Mouse (Mus musculus): ENCODE results near the gene Bank1. TPM values are rescaled to one million over a fixed set of nuclear protein-coding genes. Genes with fewer than 3 reads are reported as not detected.

The Bank1 gene
- total and polyA plus RNA-seq, 3 experiments = not detected

- no peak for DNase-seq (ENCODE audit: low read depth, low spot score)
- no peaks in the 10 kb centered on the region for H3K9me3 ChIP-seq (replicated peaks; ENCODE audit: insufficient read depth, low read length)
- no peaks in the 10 kb centered on the region; a peak in 1 of 4 replicates for H3K27me3 ChIP-seq (ENCODE audit: control insufficient read depth in 1 of 2, insufficient read depth in 2 of 2, low read length in 2 of 2)
- TF ChIP-seq SMC3 (IDR thresholded peaks at IDR 0.05; ENCODE audit: low read depth, low read length) = no peak
- no peak for TF ChIP-seq POLR2AphosphoS2 (IDR thresholded peaks at IDR 0.05; ENCODE audit: low read length)
- TF ChIP-seq BHLHE40 (IDR thresholded peaks at IDR 0.05; ENCODE audit: borderline replicate concordance, low read depth, low read length) = no peak
- no peak for TF ChIP-seq POLR2A (IDR thresholded peaks at IDR 0.05; ENCODE audit: control insufficient read depth in 1 of 2, insufficient read depth in 1 of 2, low read depth in 1 of 2, low read length in 2 of 2, poor library complexity in 1 of 2)
- no peak for TF ChIP-seq POLR2AphosphoS5 (IDR thresholded peaks at IDR 0.05; ENCODE audit: borderline replicate concordance, low read depth, low read length)
- no peaks in the 10 kb centered on the region for H3K79me2 ChIP-seq (ENCODE audit: control insufficient read depth, insufficient read depth, low read length, poor library complexity)
- no peak overlapping the region for H3K4me3 ChIP-seq (ENCODE audit: control insufficient read depth in 1 of 2, insufficient read depth in 1 of 2, low read depth in 2 of 2, low read length in 2 of 2)
- H3K4me1 ChIP-seq (ENCODE audit: control insufficient read depth in 1 of 2, insufficient read depth in 2 of 2, low read length in 2 of 2) = no peaks in the 10 kb centered on the region
- no peaks in the 10 kb centered on the region for H3K36me3 ChIP-seq (ENCODE audit: control insufficient read depth in 1 of 2, insufficient read depth in 2 of 2, low read length in 2 of 2)
- H3K27ac ChIP-seq (ENCODE audit: control insufficient read depth, low read depth, low read length) = no peak overlapping the region
- H3K9ac ChIP-seq (ENCODE audit: control insufficient read depth, low read depth, low read length, poor library complexity, severe bottlenecking) = no peak overlapping the region
Measured at GRCm38 (mm10) chr3:136132013-136132412, 193.9 kb downstream of the Bank1 start.

- H3K4me1 ChIP-seq (ENCODE audit: control insufficient read depth in 1 of 2, insufficient read depth in 2 of 2, low read length in 2 of 2) = no peaks in the 10 kb centered on the region
- DNase-seq (ENCODE audit: low read depth, low spot score) = no peak
- H3K27me3 ChIP-seq (ENCODE audit: control insufficient read depth in 1 of 2, insufficient read depth in 2 of 2, low read length in 2 of 2) = 0 out of 4 replicates have a peak, but pooled peaks cover 1 to 2% of the 10 kb centered on the region in 2 experiments
- H3K27ac ChIP-seq (ENCODE audit: control insufficient read depth, low read depth, low read length) = no peak overlapping the region
- no peaks in the 10 kb centered on the region for H3K36me3 ChIP-seq (ENCODE audit: control insufficient read depth in 1 of 2, insufficient read depth in 2 of 2, low read length in 2 of 2)
- no peak overlapping the region for H3K4me3 ChIP-seq (ENCODE audit: control insufficient read depth in 1 of 2, insufficient read depth in 1 of 2, low read depth in 2 of 2, low read length in 2 of 2)
- H3K79me2 ChIP-seq (ENCODE audit: control insufficient read depth, insufficient read depth, low read length, poor library complexity) = no peaks in the 10 kb centered on the region
- TF ChIP-seq POLR2A (IDR thresholded peaks at IDR 0.05; ENCODE audit: control insufficient read depth in 1 of 2, insufficient read depth in 1 of 2, low read depth in 1 of 2, low read length in 2 of 2, poor library complexity in 1 of 2) (no peak), MAX (IDR thresholded peaks at IDR 0.05; ENCODE audit: low read length) (no peak), TBP (IDR thresholded peaks at IDR 0.05; ENCODE audit: low read depth, low read length) (no peak), USF1 (IDR thresholded peaks at IDR 0.05; ENCODE audit: low read depth, low read length) (no peak), HCFC1 (IDR thresholded peaks at IDR 0.05; ENCODE audit: low read depth, low read length) (no peak), CTCF (IDR thresholded peaks at IDR 0.05 in 2 of 3, conservative IDR thresholded peaks at IDR 0.05 in 1 of 3; ENCODE audit: control insufficient read depth in 1 of 3, insufficient read depth in 1 of 3, low read depth in 2 of 3, low read length in 3 of 3, poor library complexity in 1 of 3, severe bottlenecking in 1 of 3) (no peak), USF2 (IDR thresholded peaks at IDR 0.05; ENCODE audit: borderline replicate concordance in 1 of 2, insufficient read depth in 1 of 2, low read depth in 1 of 2, low read length in 2 of 2) (no peak)
- no peak overlapping the region for H3K9ac ChIP-seq (ENCODE audit: control insufficient read depth, low read depth, low read length, poor library complexity, severe bottlenecking)
- no peaks in the 10 kb centered on the region for H3K9me3 ChIP-seq (replicated peaks; ENCODE audit: insufficient read depth, low read length)
Measured at GRCm38 (mm10) chr3:136115478-136116215, 210.2 kb downstream of the Bank1 start.

DNA sequence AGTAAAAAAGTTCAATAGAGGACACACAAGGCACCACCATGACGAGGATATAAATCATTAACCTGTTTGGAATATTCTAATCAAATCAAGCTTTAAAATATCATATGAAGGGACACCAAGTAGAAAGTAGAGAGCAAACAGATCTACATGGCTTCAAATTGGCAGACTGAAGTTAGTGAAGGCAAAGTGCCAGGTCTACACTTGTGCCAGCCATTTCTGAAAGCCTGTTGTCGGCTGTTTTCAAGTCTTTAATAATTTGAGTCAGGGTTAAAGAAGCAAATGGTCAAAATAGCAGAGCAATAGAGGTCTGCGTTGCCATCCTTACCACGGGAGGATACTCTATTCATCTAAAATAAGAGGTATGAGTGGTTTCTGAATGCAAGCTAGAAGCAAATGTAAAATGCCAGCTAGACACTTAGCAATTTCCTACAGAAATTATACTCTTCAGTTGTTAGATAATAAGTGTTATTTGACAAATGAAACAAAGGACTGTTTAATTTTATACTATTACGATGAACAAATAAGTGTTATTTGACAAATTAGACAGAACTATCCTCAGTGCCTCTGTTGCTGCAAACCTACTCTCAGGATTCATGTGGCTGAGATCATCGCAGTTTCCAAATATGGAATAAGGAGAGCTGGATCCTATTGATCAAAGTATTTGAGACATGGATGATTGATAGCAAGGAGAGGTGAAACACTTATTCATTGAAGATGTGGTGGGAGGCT is 216.3 kb downstream of the Bank1 start:
- Histone ChIP-seq H3K27ac (ENCODE audit: control insufficient read depth, low read depth, low read length) (no peak overlapping the region), H3K36me3 (ENCODE audit: control insufficient read depth in 1 of 2, insufficient read depth in 2 of 2, low read length in 2 of 2) (no peaks in the 10 kb centered on the region), H3K9ac (ENCODE audit: control insufficient read depth, low read depth, low read length, poor library complexity, severe bottlenecking) (no peak overlapping the region), H3K9me3 (replicated peaks; ENCODE audit: insufficient read depth, low read length) (no peaks in the 10 kb centered on the region), H3K4me3 (ENCODE audit: control insufficient read depth in 1 of 2, insufficient read depth in 1 of 2, low read depth in 2 of 2, low read length in 2 of 2) (no peak overlapping the region), H3K27me3 (ENCODE audit: control insufficient read depth in 1 of 2, insufficient read depth in 2 of 2, low read length in 2 of 2) (no peaks in the 10 kb centered on the region; a peak in 1 of 4 replicates), H3K79me2 (ENCODE audit: control insufficient read depth, insufficient read depth, low read length, poor library complexity) (no peaks in the 10 kb centered on the region), H3K4me1 (ENCODE audit: control insufficient read depth in 1 of 2, insufficient read depth in 2 of 2, low read length in 2 of 2) (no peaks in the 10 kb centered on the region)
- no peak for DNase-seq (ENCODE audit: low read depth, low spot score)
- TF ChIP-seq ZKSCAN1 (IDR thresholded peaks at IDR 0.05; ENCODE audit: low read depth, low read length) (no peak), POLR2A (IDR thresholded peaks at IDR 0.05; ENCODE audit: control insufficient read depth in 1 of 2, insufficient read depth in 1 of 2, low read depth in 1 of 2, low read length in 2 of 2, poor library complexity in 1 of 2) (no peak), TCF12 (IDR thresholded peaks at IDR 0.05; ENCODE audit: low read depth, low read length) (no peak), MAZ (IDR thresholded peaks at IDR 0.05; ENCODE audit: low read depth, low read length) (no peak), UBTF (IDR thresholded peaks at IDR 0.05; ENCODE audit: borderline replicate concordance, insufficient read depth, low read depth, low read length) (no peak), ELF1 (IDR thresholded peaks at IDR 0.05; ENCODE audit: low read depth, low read length) (no peak), JUND (IDR thresholded peaks at IDR 0.05; ENCODE audit: low read depth, low read length) (no peak), SMC3 (IDR thresholded peaks at IDR 0.05; ENCODE audit: low read depth, low read length) (no peak), POLR2AphosphoS5 (IDR thresholded peaks at IDR 0.05; ENCODE audit: borderline replicate concordance, low read depth, low read length) (no peak), CTCF (IDR thresholded peaks at IDR 0.05 in 2 of 3, conservative IDR thresholded peaks at IDR 0.05 in 1 of 3; ENCODE audit: control insufficient read depth in 1 of 3, insufficient read depth in 1 of 3, low read depth in 2 of 3, low read length in 3 of 3, poor library complexity in 1 of 3, severe bottlenecking in 1 of 3) (no peak), NRF1 (IDR thresholded peaks at IDR 0.05; ENCODE audit: insufficient read depth, low read depth, low read length, poor library complexity, severe bottlenecking) (no peak), RAD21 (IDR thresholded peaks at IDR 0.05; ENCODE audit: low read depth, low read length) (no peak), USF2 (IDR thresholded peaks at IDR 0.05; ENCODE audit: borderline replicate concordance in 1 of 2, insufficient read depth in 1 of 2, low read depth in 1 of 2, low read length in 2 of 2) (no peak)
